Mouse (Mus musculus): ENCODE data around the gene Bahd1. TPM values are rescaled to one million over a fixed set of nuclear protein-coding genes. Genes with fewer than 3 reads are reported as not detected.

Bahd1 gene
- polyA plus RNA-seq (2017; shearing (Covaris generic)), result 1.7 TPM

DNA sequence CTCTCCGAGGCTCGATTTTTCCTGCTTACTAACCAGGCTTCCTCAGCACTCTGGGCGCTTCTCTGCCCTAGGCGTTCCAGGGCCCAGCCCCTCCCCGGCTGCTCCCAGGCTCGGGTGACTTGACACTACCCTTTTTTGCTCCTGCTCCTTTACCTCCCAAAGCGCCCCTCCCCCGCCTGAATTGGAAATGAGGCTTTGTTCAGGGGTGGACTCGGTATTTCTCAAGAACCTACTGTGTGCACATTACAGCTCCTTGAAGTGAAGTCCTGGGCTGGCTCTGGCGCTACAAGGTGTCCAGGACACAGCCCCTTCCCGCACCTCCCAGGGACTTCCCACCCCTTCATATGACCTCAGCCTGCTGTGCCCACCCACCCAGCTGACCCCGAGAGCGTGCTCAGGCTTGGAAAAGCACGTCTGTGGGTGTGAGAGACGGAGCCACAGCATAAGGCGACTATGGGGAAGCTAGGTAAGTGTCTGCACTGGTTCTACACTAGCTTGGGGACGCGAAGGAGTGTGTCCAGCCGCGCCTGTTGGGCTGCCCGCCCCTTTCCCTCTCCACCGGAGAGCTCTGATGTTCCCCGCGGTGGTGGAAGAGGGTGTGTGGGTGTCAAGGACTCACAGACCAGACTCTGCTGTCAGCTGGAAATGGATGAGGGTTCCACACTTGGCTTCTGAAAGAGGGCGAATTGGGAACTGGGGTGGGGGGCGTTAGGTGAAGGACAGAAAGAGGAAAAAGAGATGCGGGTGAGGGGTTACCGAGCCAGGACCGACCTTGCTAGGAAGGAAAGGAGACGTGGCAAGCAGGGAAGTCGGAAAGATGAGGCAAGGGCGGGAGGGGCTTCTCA, at the start of gene Bahd1:
Gene Bahd1, plus strand, starts transcription at position 397 of the 845 bp plus-strand sequence.

GRCm38 (mm10) chr2:118861454-118862339, 38.5 kb upstream of the Bahd1 start, which contains the start of gene Ivd:
Gene Ivd (plus strand): TSS chr2:118861954.

GRCm38 (mm10) chr2:118926361-118926997, 26.3 kb downstream of the Bahd1 start, which contains the start of gene Chst14:
Gene Chst14 (plus strand): TSS chr2:118926496.

Other genes starting within 250 kb of the Bahd1 start
- gene Pak6, start 237.1 kb upstream of the Bahd1 start, polyA plus RNA-seq (2017; shearing (Covaris generic)), result not detected
- not detected for gene Ankrd63, start 196.4 kb upstream of the Bahd1 start, polyA plus RNA-seq (2017; shearing (Covaris generic))
- 38.6 TPM for gene Plcb2, start 171.9 kb upstream of the Bahd1 start, polyA plus RNA-seq (2017; shearing (Covaris generic))
- gene Inafm2, start 154.6 kb upstream of the Bahd1 start, polyA plus RNA-seq (2017; shearing (Covaris generic)), result 2.4 TPM
- gene Ccdc9b, start 137.7 kb upstream of the Bahd1 start, polyA plus RNA-seq (2017; shearing (Covaris generic)), result not detected
- not detected for gene Phgr1, start 127.6 kb upstream of the Bahd1 start, polyA plus RNA-seq (2017; shearing (Covaris generic))
- gene Disp2, start 120.7 kb upstream of the Bahd1 start, polyA plus RNA-seq (2017; shearing (Covaris generic)), result not detected
- 13.1 TPM for gene Knstrn, start 86.4 kb upstream of the Bahd1 start, polyA plus RNA-seq (2017; shearing (Covaris generic))
- 65.9 TPM for gene Ivd, start 38.4 kb upstream of the Bahd1 start, polyA plus RNA-seq (2017; shearing (Covaris generic))
- gene Chst14, start 26.1 kb downstream of the Bahd1 start, polyA plus RNA-seq (2017; shearing (Covaris generic)), result 4.4 TPM
- gene Ccdc32, start 129.0 kb downstream of the Bahd1 start, polyA plus RNA-seq (2017; shearing (Covaris generic)), result 27.6 TPM
- gene Rpusd2, start 134.4 kb downstream of the Bahd1 start, polyA plus RNA-seq (2017; shearing (Covaris generic)), result 2.4 TPM
- 4.8 TPM for gene Knl1, start 146.7 kb downstream of the Bahd1 start, polyA plus RNA-seq (2017; shearing (Covaris generic))
- gene Rad51, start 212.4 kb downstream of the Bahd1 start, polyA plus RNA-seq (2017; shearing (Covaris generic)), result 10.9 TPM

All from activated CD4-positive, CD25-positive, alpha-beta regulatory T cell, adult 9 weeks (primary cell).